Comparison of ENCODE assay signal across 9 mouse cellular contexts in genomic region chr17:35415273-35416129, GRCm38 (mm10). TPM values are rescaled to one million over a fixed set of nuclear protein-coding genes. Genes with fewer than 3 reads are reported as not detected.
DNase-seq lines count a peak whose midpoint lies in the region; ATAC-seq and TF ChIP-seq lines count a peak whose summit lies in the region.
"Not testable (repeated sequence)": the region's sequence is repeated elsewhere in the genome, so short reads cannot be mapped to it uniquely, and the experiment has no call there.
"Had no signal": no experiment of that assay in that cellular context is flagged by ENCODE, and none has a peak within 500 bp of the region (broad histone marks: within the 10 kb centered on the region; RNA-seq: fewer than 3 reads in every experiment).

No protein-coding gene starts in this region.

- H3K9me3 ChIP-seq in forebrain, embryonic 16.5 days (ENCODE audit: control insufficient read depth, low read length); hindbrain, embryonic 13.5 days; hindbrain, postnatal 0 days (ENCODE audit: low read length); midbrain, embryonic 13.5 days: not testable (repeated sequence)

- not testable (repeated sequence) for H3K4me2 ChIP-seq in forebrain, embryonic 16.5 days (ENCODE audit: low read length); hindbrain, embryonic 13.5 days; hindbrain, postnatal 0 days (ENCODE audit: low read depth, low read length); midbrain, embryonic 13.5 days (replicated peaks)

- H3K36me3 ChIP-seq in forebrain, embryonic 16.5 days (ENCODE audit: control insufficient read depth, insufficient read depth); hindbrain, embryonic 13.5 days; hindbrain, postnatal 0 days (ENCODE audit: insufficient read depth, low read length); midbrain, embryonic 13.5 days: not testable (repeated sequence)

- WGBS in forebrain, embryonic 16.5 days = 55% methylated on average over 2 of the region's 10 CpGs
- 82% methylated on average over 3 of the region's 10 CpGs for WGBS in hindbrain, embryonic 13.5 days
- 51% methylated on average over 3 of the region's 10 CpGs for WGBS in hindbrain, postnatal 0 days
- WGBS in midbrain, embryonic 13.5 days = 55% methylated on average over 3 of the region's 10 CpGs

- not testable (repeated sequence) for H3K27me3 ChIP-seq in forebrain, embryonic 16.5 days (replicated peaks; ENCODE audit: control insufficient read depth, insufficient read depth, low read length); hindbrain, embryonic 13.5 days; hindbrain, postnatal 0 days (ENCODE audit: insufficient read depth, low read length); midbrain, embryonic 13.5 days

- H3K4me3 ChIP-seq in forebrain, embryonic 16.5 days (replicated peaks; ENCODE audit: low read length); hindbrain, embryonic 13.5 days; hindbrain, postnatal 0 days (ENCODE audit: low read length); midbrain, embryonic 13.5 days (replicated peaks): not testable (repeated sequence)

- H3K4me1 ChIP-seq in forebrain, embryonic 16.5 days (replicated peaks; ENCODE audit: control insufficient read depth, insufficient read depth, low read length); hindbrain, embryonic 13.5 days (replicated peaks); hindbrain, postnatal 0 days (ENCODE audit: insufficient read depth, low read length); midbrain, embryonic 13.5 days (replicated peaks): not testable (repeated sequence)

- DNase-seq in hindbrain, postnatal 0 days (ENCODE audit: low spot score) = not testable (repeated sequence)

- H3K27ac ChIP-seq in forebrain, embryonic 16.5 days (ENCODE audit: low read length); hindbrain, embryonic 13.5 days; hindbrain, postnatal 0 days; midbrain, embryonic 13.5 days: not testable (repeated sequence)

- ATAC-seq in activated CD4-positive, CD25-positive, alpha-beta regulatory T cell, adult 4 months = peak; percentile 94
- peak; percentile 63 for ATAC-seq in forebrain, embryonic 16.5 days
- ATAC-seq in hindbrain, embryonic 13.5 days (ENCODE audit: low FRiP score) = 0 out of 2 replicates have a peak, but pooled peaks have one; percentile 57
- ATAC-seq in hindbrain, postnatal 0 days = peak; percentile 71
- ATAC-seq in midbrain, embryonic 13.5 days = peak; percentile 30; the same call in 1 of the 2 replicates
- peak; percentile 78 for ATAC-seq in monocyte, adult 5-6 weeks (replicated peaks; ENCODE audit: insufficient number of reproducible peaks, low FRiP score, low TSS enrichment, poor library complexity, severe bottlenecking)
- peak; percentile 65 for ATAC-seq in neutrophil, adult 5-6 weeks (ENCODE audit: extremely low read depth, insufficient number of reproducible peaks, low FRiP score, poor library complexity, severe bottlenecking)

- not testable (repeated sequence) for TF ChIP-seq CTCF in hindbrain, postnatal 0 days (IDR thresholded peaks at IDR 0.05; ENCODE audit: low read depth)

- not testable (repeated sequence) for H3K9ac ChIP-seq in forebrain, embryonic 16.5 days (replicated peaks; ENCODE audit: low read depth, low read length); hindbrain, embryonic 13.5 days; hindbrain, postnatal 0 days (replicated peaks; ENCODE audit: low read length); midbrain, embryonic 13.5 days (replicated peaks)

RNA-seq across cellular contexts. Expression of gene H2-Q6, which starts 9.1 kb away (rescaled TPM):
- 100 to 1,000 TPM; 450 to 531 TPM for polyA plus RNA-seq in activated CD4-positive, CD25-positive, alpha-beta regulatory T cell, adult 4 months (2017; shearing (Covaris generic))
- polyA plus RNA-seq in forebrain, embryonic 16.5 days (2015; fragmentation: Nextera tagmentation; extraction: Ambion mirVana) = 0.36 and 0.60 TPM in 2 replicates
- 0.30 and 0.34 TPM in 2 replicates for polyA plus RNA-seq in hindbrain, embryonic 13.5 days (2015; fragmentation: Nextera tagmentation; extraction: Ambion mirVana)
- total RNA-seq in hindbrain, postnatal 0 days (2014; rRNA removed) = 1.2 TPM in 1 of 2 replicates, not detected in the other
- polyA plus RNA-seq in hindbrain, postnatal 0 days (2015; fragmentation: Nextera tagmentation; extraction: Ambion mirVana) = 0.49 and 0.85 TPM in 2 replicates
- 0.17 TPM in 2 replicates for polyA plus RNA-seq in midbrain, embryonic 13.5 days (2015; fragmentation: Nextera tagmentation; extraction: Ambion mirVana)
- 235 to 503 TPM (median 268 TPM) in 3 replicates for total RNA-seq in monocyte, adult 5-6 weeks (2017)
- 259 and 274 TPM in 2 replicates for total RNA-seq in neutrophil, adult 5-6 weeks (2017)
- polyA plus RNA-seq: C2C12 had no signal

RNA-seq across cellular contexts. Expression of gene H2-Q7, which starts 23.5 kb away (rescaled TPM):
- 1,000 to 10,000 TPM; 1,012 to 1,237 TPM for polyA plus RNA-seq in activated CD4-positive, CD25-positive, alpha-beta regulatory T cell, adult 4 months (2017; shearing (Covaris generic))
- polyA plus RNA-seq in forebrain, embryonic 16.5 days (2015; fragmentation: Nextera tagmentation; extraction: Ambion mirVana) = 0.99 and 3.1 TPM in 2 replicates
- 2.4 TPM in 2 replicates for polyA plus RNA-seq in hindbrain, embryonic 13.5 days (2015; fragmentation: Nextera tagmentation; extraction: Ambion mirVana)
- total RNA-seq in hindbrain, postnatal 0 days (2014; rRNA removed) = 1.5 and 2.4 TPM in 2 replicates
- 3.7 and 3.9 TPM in 2 replicates for polyA plus RNA-seq in hindbrain, postnatal 0 days (2015; fragmentation: Nextera tagmentation; extraction: Ambion mirVana)
- 2.5 TPM in 2 replicates for polyA plus RNA-seq in midbrain, embryonic 13.5 days (2015; fragmentation: Nextera tagmentation; extraction: Ambion mirVana)
- 209 to 404 TPM (median 224 TPM) in 3 replicates for total RNA-seq in monocyte, adult 5-6 weeks (2017)
- 160 and 166 TPM in 2 replicates for total RNA-seq in neutrophil, adult 5-6 weeks (2017)

RNA-seq across cellular contexts. Expression of gene H2-Q4, which starts 36.1 kb away (rescaled TPM):
- polyA plus RNA-seq in activated CD4-positive, CD25-positive, alpha-beta regulatory T cell, adult 4 months (2017; shearing (Covaris generic)) = 10 to 100 TPM; 12.1 to 12.7 TPM
- polyA plus RNA-seq in forebrain, embryonic 16.5 days (2015; fragmentation: Nextera tagmentation; extraction: Ambion mirVana) = 0.65 TPM in 2 replicates
- 1.0 and 1.2 TPM in 2 replicates for polyA plus RNA-seq in hindbrain, embryonic 13.5 days (2015; fragmentation: Nextera tagmentation; extraction: Ambion mirVana)
- total RNA-seq in hindbrain, postnatal 0 days (2014; rRNA removed) = 3.6 and 5.3 TPM in 2 replicates
- 1.2 and 1.9 TPM in 2 replicates for polyA plus RNA-seq in hindbrain, postnatal 0 days (2015; fragmentation: Nextera tagmentation; extraction: Ambion mirVana)
- 1.00 and 1.3 TPM in 2 replicates for polyA plus RNA-seq in midbrain, embryonic 13.5 days (2015; fragmentation: Nextera tagmentation; extraction: Ambion mirVana)
- total RNA-seq in monocyte, adult 5-6 weeks (2017) = 159 to 219 TPM (median 177 TPM) in 3 replicates
- total RNA-seq in neutrophil, adult 5-6 weeks (2017) = 170 and 176 TPM in 2 replicates

RNA-seq across cellular contexts. Expression of gene H2-Q10, which starts 54.4 kb away (rescaled TPM):
- 10 to 100 TPM in 1 of 2 experiments, 1 to 10 TPM in 1; 7.3 to 20.1 TPM for polyA plus RNA-seq in activated CD4-positive, CD25-positive, alpha-beta regulatory T cell, adult 4 months (2017; shearing (Covaris generic))
- polyA plus RNA-seq in forebrain, embryonic 16.5 days (2015; fragmentation: Nextera tagmentation; extraction: Ambion mirVana) = 0.14 TPM in 1 of 2 replicates, not detected in the other
- polyA plus RNA-seq in hindbrain, embryonic 13.5 days (2015; fragmentation: Nextera tagmentation; extraction: Ambion mirVana) = 0.10 and 0.23 TPM in 2 replicates
- total RNA-seq in hindbrain, postnatal 0 days (2014; rRNA removed) = 0.07 TPM in 1 of 2 replicates, not detected in the other
- 0.21 and 0.30 TPM in 2 replicates for polyA plus RNA-seq in hindbrain, postnatal 0 days (2015; fragmentation: Nextera tagmentation; extraction: Ambion mirVana)
- 0.09 and 0.69 TPM in 2 replicates for polyA plus RNA-seq in midbrain, embryonic 13.5 days (2015; fragmentation: Nextera tagmentation; extraction: Ambion mirVana)
- 5.5 to 7.7 TPM (median 7.6 TPM) in 3 replicates for total RNA-seq in monocyte, adult 5-6 weeks (2017)
- 384 and 428 TPM in 2 replicates for total RNA-seq in neutrophil, adult 5-6 weeks (2017)
- polyA plus RNA-seq: forebrain, embryonic 13.5 days had no signal

Comparison
In these comparisons a context has a peak if more than half of its experiments do, and no peak if none do; other contexts are left out.
1. ATAC-seq: peak in every context shown above with its lines; median percentile 94 in activated CD4-positive, CD25-positive, alpha-beta regulatory T cell, adult 4 months; 78 in monocyte, adult 5-6 weeks; 71 in hindbrain, postnatal 0 days; 65 in neutrophil, adult 5-6 weeks; 63 in forebrain, embryonic 16.5 days; 57 in hindbrain, embryonic 13.5 days; 30 in midbrain, embryonic 13.5 days.
2. RNA of gene H2-Q6, which starts 9.1 kb away (polyA plus RNA-seq): 450 to 531 TPM in activated CD4-positive, CD25-positive, alpha-beta regulatory T cell, adult 4 months; 0.49 to 0.85 TPM in hindbrain, postnatal 0 days, 0.36 to 0.60 TPM in forebrain, embryonic 16.5 days, 0.30 to 0.34 TPM in hindbrain, embryonic 13.5 days and 0.17 TPM in midbrain, embryonic 13.5 days; every median in the first group is over 100 times any median in the second.
3. RNA of gene H2-Q7, which starts 23.5 kb away (polyA plus RNA-seq): 1,012 to 1,237 TPM in activated CD4-positive, CD25-positive, alpha-beta regulatory T cell, adult 4 months; 3.7 to 3.9 TPM in hindbrain, postnatal 0 days, 0.99 to 3.1 TPM in forebrain, embryonic 16.5 days, 2.5 TPM in midbrain, embryonic 13.5 days and 2.4 TPM in hindbrain, embryonic 13.5 days; every median in the first group is over 100 times any median in the second.